Mouse (Mus musculus) embryonic facial prominence, embryonic 11.5 days (tissue): ENCODE data around the gene Pou1f1. TPM values are rescaled to one million over a fixed set of nuclear protein-coding genes. Genes with fewer than 3 reads are reported as not detected.

Source experiments
- ATAC-seq: fragments of 200-750 bp; cut with Nextera tagmentation; replicated peaks from 2 replicates; pipeline ENCODE4 v1.8.0; 2017; ENCODE audit warnings: low read depth; ENCODE audit not compliant: insufficient number of reproducible peaks, low FRiP score, low TSS enrichment
- DNase-seq: peaks from one replicate; pipeline ENCODE4 v3.0.0-alpha.2; 2015; ENCODE audit warnings: low spot score
- H3K27ac ChIP-seq: fragments of 300-500 bp; sonication (generic); replicated peaks from 2 replicates; pipeline ENCODE4 v1.5.1; 2014; ENCODE audit warnings: mild to moderate bottlenecking, low read depth, low read length, control low read depth
- H3K27me3 ChIP-seq: fragments of 300-500 bp; sonication (generic); 2 replicates; pipeline ENCODE4 v1.6.1; 2014; ENCODE audit warnings: mild to moderate bottlenecking, low read length, moderate library complexity, mixed read lengths; ENCODE audit not compliant: control insufficient read depth, insufficient read depth
- H3K36me3 ChIP-seq: fragments of 300-500 bp; sonication (generic); replicated peaks from 2 replicates; pipeline ENCODE4 v1.6.1; 2014; ENCODE audit warnings: low read depth, mild to moderate bottlenecking, low read length, moderate library complexity, mixed read lengths; ENCODE audit not compliant: control insufficient read depth, insufficient read depth
- H3K4me1 ChIP-seq: fragments of 300-500 bp; sonication (generic); 2 replicates; pipeline ENCODE4 v1.6.1; 2014; ENCODE audit warnings: low read length, mixed read lengths; ENCODE audit not compliant: control insufficient read depth, insufficient read depth
- H3K4me2 ChIP-seq: fragments of 300-500 bp; sonication (generic); 2 replicates; pipeline ENCODE4 v1.6.1; 2014; ENCODE audit warnings: low read depth, mild to moderate bottlenecking, control low read depth, low read length, moderate library complexity
- H3K4me3 ChIP-seq: fragments of 300-500 bp; sonication (generic); 2 replicates; pipeline ENCODE4 v1.5.1; 2014; ENCODE audit warnings: low read depth, low read length, control low read depth
- H3K9ac ChIP-seq: fragments of 300-500 bp; sonication (generic); replicated peaks from 2 replicates; pipeline ENCODE4 v1.6.1; 2014; ENCODE audit warnings: mild to moderate bottlenecking, control low read depth, low read length
- H3K9me3 ChIP-seq: fragments of 300-500 bp; sonication (generic); replicated peaks from 2 replicates; pipeline ENCODE4 v1.6.1; 2016; ENCODE audit warnings: mild to moderate bottlenecking, low read length, inconsistent platforms, mixed read lengths; ENCODE audit not compliant: control insufficient read depth
- WGBS: fragments of 180-500 bp; shearing (Covaris S2); extraction: QIAGEN DNeasy Blood & Tissue Kit; methylation state at CpG from one replicate; pipeline ENCODE4 v1.1.7; 2014; 5-methylcytosine and 5-hydroxymethylcytosine counted together
- polyA plus RNA-seq: library from polyadenylated mRNA; unstranded; fragments of >200 nt; fragmentation: Nextera tagmentation; extraction: Ambion mirVana; gene quantifications from 2 replicates; pipeline ENCODE4 v1.2.1, GENCODE M21; 2014

Pou1f1 gene
- polyA plus RNA-seq, 1 experiment from 2014 or later, result not detected

- Histone ChIP-seq H3K4me2 (no peak overlapping the region), H3K9ac (no peak overlapping the region), H3K27ac (no peak overlapping the region), H3K36me3 (no peaks in the 10 kb centered on the region), H3K27me3 (no peaks in the 10 kb centered on the region), H3K9me3 (no peaks in the 10 kb centered on the region), H3K4me3 (no peak overlapping the region), H3K4me1 (no peaks in the 10 kb centered on the region)
- DNase-seq, result no peak
- no peak for ATAC-seq
- 78% methylated on average over 4 of the region's 4 CpGs for WGBS
These were observed 48.5 kb downstream of the Pou1f1 start for GRCm38 (mm10) chr16:65568853-65569252.

- WGBS, result 54% methylated on average over 6 of the region's 6 CpGs
- no peak for DNase-seq
- no peaks in the 10 kb centered on the region for H3K4me1 ChIP-seq
- no peak overlapping the region for H3K4me2 ChIP-seq
- H3K27ac ChIP-seq, result no peak overlapping the region
- H3K9me3 ChIP-seq, result no peaks in the 10 kb centered on the region
- no peak overlapping the region for H3K9ac ChIP-seq
- no peak overlapping the region for H3K4me3 ChIP-seq
- no peak for ATAC-seq
- no peaks in the 10 kb centered on the region for H3K36me3 ChIP-seq
- no peaks in the 10 kb centered on the region for H3K27me3 ChIP-seq
These were observed 57.2 kb downstream of the Pou1f1 start for GRCm38 (mm10) chr16:65577298-65578029.

Other genes with a start within 250 kb of the Pou1f1 start
- gene Chmp2b, start 42.2 kb downstream of the Pou1f1 start, polyA plus RNA-seq, result 87.7 and 92.5 TPM in 2 replicates